Mouse (Mus musculus): ENCODE measurements around the gene Hmgcl. TPM values are rescaled to one million over a fixed set of nuclear protein-coding genes. Genes with fewer than 3 reads are reported as not detected.
A peak's percentile ranks its signal among the peaks of the same experiment; 100 is the strongest.

The Hmgcl gene
- polyA plus RNA-seq (2014; fragmentation: Nextera tagmentation; extraction: Ambion mirVana) = 97.1 and 104 TPM in 2 replicates

- H3K9ac ChIP-seq (ENCODE audit: low read depth, low read length) = peak within 1 kb of the TSS; percentile 84
- 0% methylated on average over 23 of the region's 23 CpGs for WGBS
- H3K36me3 ChIP-seq (ENCODE audit: control insufficient read depth, insufficient read depth, low read length) = no peaks in the 10 kb centered on the region; the same call in 1 of the 2 replicates
- no peaks in the 10 kb centered on the region for H3K27me3 ChIP-seq (replicated peaks; ENCODE audit: control insufficient read depth, insufficient read depth, low read length)
- H3K9me3 ChIP-seq (ENCODE audit: control insufficient read depth, low read length) = no peaks in the 10 kb centered on the region
- peak within 1 kb of the TSS; percentile 81 for H3K4me2 ChIP-seq
- H3K4me1 ChIP-seq (replicated peaks; ENCODE audit: control insufficient read depth, insufficient read depth, low read length) = peaks cover 25% of the 10 kb centered on the region
- peak within 1 kb of the TSS; percentile 82 for H3K4me3 ChIP-seq (ENCODE audit: low read depth, low read length)
- DNase-seq (ENCODE audit: low spot score) (peak; percentile 90), ATAC-seq (replicated peaks; ENCODE audit: low FRiP score) (peak; percentile 90)
- peak within 1 kb of the TSS; percentile 53 for H3K27ac ChIP-seq (ENCODE audit: low read depth, low read length)
Measured at GRCm38 (mm10) chr4:135946278-135946658, at the start of gene Hmgcl. Gene Hmgcl, plus strand, starts transcription at chr4:135946448.

GRCm38 (mm10) chr4:135898380-135899049, 47.7 kb upstream of the Hmgcl start:
- H3K9me3 ChIP-seq (ENCODE audit: control insufficient read depth, low read length) = no peaks in the 10 kb centered on the region
- DNase-seq (ENCODE audit: low spot score) (no peak), ATAC-seq (replicated peaks; ENCODE audit: low FRiP score) (peak; percentile 95)
- peak overlapping the region; percentile 38 for H3K9ac ChIP-seq (ENCODE audit: low read depth, low read length)
- no peaks in the 10 kb centered on the region for H3K36me3 ChIP-seq (ENCODE audit: control insufficient read depth, insufficient read depth, low read length)
- H3K27me3 ChIP-seq (replicated peaks; ENCODE audit: control insufficient read depth, insufficient read depth, low read length) = no peaks in the 10 kb centered on the region
- H3K4me2 ChIP-seq = peak overlapping the region; percentile 64
- peak overlapping the region; percentile 73 for H3K27ac ChIP-seq (ENCODE audit: low read depth, low read length)
- H3K4me3 ChIP-seq (ENCODE audit: low read depth, low read length) = no peak overlapping the region
- 26% methylated on average over 8 of the region's 9 CpGs for WGBS
- H3K4me1 ChIP-seq (replicated peaks; ENCODE audit: control insufficient read depth, insufficient read depth, low read length) = peaks cover 42% of the 10 kb centered on the region

DNA sequence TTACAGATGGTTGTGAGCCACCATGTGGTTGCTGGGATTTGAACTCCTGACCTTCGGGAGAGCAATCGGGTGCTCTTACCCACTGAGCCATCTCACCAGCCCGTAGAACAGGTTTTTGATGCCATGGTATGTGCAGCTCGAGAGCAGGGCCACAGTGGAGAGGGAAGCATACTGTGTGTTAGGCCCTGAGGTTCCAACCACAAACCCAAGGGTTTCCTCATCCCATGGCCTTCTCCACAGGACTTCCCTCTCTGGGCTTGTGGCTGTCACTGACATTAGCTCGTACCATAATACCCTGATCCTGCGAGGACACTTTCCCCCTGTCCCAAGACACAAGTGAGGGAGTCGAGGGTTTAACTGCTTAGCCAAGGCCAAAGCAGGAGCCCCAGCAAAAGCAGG, 47.2 kb upstream of the Hmgcl start:
- Histone ChIP-seq H3K4me1 (replicated peaks; ENCODE audit: control insufficient read depth, insufficient read depth, low read length) (peaks cover 42% of the 10 kb centered on the region), H3K36me3 (ENCODE audit: control insufficient read depth, insufficient read depth, low read length) (no peaks in the 10 kb centered on the region), H3K9me3 (ENCODE audit: control insufficient read depth, low read length) (no peaks in the 10 kb centered on the region), H3K27ac (ENCODE audit: low read depth, low read length) (no peak overlapping the region; the same call in 1 of the 2 replicates), H3K9ac (ENCODE audit: low read depth, low read length) (no peak overlapping the region), H3K27me3 (replicated peaks; ENCODE audit: control insufficient read depth, insufficient read depth, low read length) (no peaks in the 10 kb centered on the region), H3K4me3 (ENCODE audit: low read depth, low read length) (no peak overlapping the region), H3K4me2 (no peak overlapping the region; the same call in 1 of the 2 replicates)
- DNase-seq (ENCODE audit: low spot score) = no peak
- 74% methylated on average over 7 of the region's 7 CpGs for WGBS
- ATAC-seq (replicated peaks; ENCODE audit: low FRiP score) = no peak

- DNase-seq (ENCODE audit: low spot score) = no peak
- H3K9me3 ChIP-seq (ENCODE audit: control insufficient read depth, low read length) = no peaks in the 10 kb centered on the region
- no peak for ATAC-seq (replicated peaks; ENCODE audit: low FRiP score)
- H3K4me1 ChIP-seq (replicated peaks; ENCODE audit: control insufficient read depth, insufficient read depth, low read length) = peaks cover 39% of the 10 kb centered on the region
- no peak overlapping the region for H3K27ac ChIP-seq (ENCODE audit: low read depth, low read length)
- H3K4me2 ChIP-seq = no peak overlapping the region
- H3K4me3 ChIP-seq (ENCODE audit: low read depth, low read length) = no peak overlapping the region
- 77% methylated on average over 5 of the region's 5 CpGs for WGBS
- H3K27me3 ChIP-seq (replicated peaks; ENCODE audit: control insufficient read depth, insufficient read depth, low read length) = no peaks in the 10 kb centered on the region
- H3K9ac ChIP-seq (ENCODE audit: low read depth, low read length) = no peak overlapping the region
- H3K36me3 ChIP-seq (ENCODE audit: control insufficient read depth, insufficient read depth, low read length) = no peaks in the 10 kb centered on the region
Measured at GRCm38 (mm10) chr4:135900008-135900407, 46.2 kb upstream of the Hmgcl start.

- peaks cover 21% of the 10 kb centered on the region for H3K4me1 ChIP-seq (replicated peaks; ENCODE audit: control insufficient read depth, insufficient read depth, low read length)
- no peak overlapping the region for H3K4me2 ChIP-seq
- no peak overlapping the region for H3K27ac ChIP-seq (ENCODE audit: low read depth, low read length)
- no peaks in the 10 kb centered on the region for H3K36me3 ChIP-seq (ENCODE audit: control insufficient read depth, insufficient read depth, low read length)
- ATAC-seq (replicated peaks; ENCODE audit: low FRiP score) (no peak), DNase-seq (ENCODE audit: low spot score) (no peak)
- H3K27me3 ChIP-seq (replicated peaks; ENCODE audit: control insufficient read depth, insufficient read depth, low read length) = no peaks in the 10 kb centered on the region
- H3K4me3 ChIP-seq (ENCODE audit: low read depth, low read length) = no peak overlapping the region
- H3K9me3 ChIP-seq (ENCODE audit: control insufficient read depth, low read length) = no peaks in the 10 kb centered on the region
- WGBS = 88% methylated on average over 4 of the region's 4 CpGs
- H3K9ac ChIP-seq (ENCODE audit: low read depth, low read length) = no peak overlapping the region
Measured at GRCm38 (mm10) chr4:135902606-135903242, 43.5 kb upstream of the Hmgcl start.

DNA sequence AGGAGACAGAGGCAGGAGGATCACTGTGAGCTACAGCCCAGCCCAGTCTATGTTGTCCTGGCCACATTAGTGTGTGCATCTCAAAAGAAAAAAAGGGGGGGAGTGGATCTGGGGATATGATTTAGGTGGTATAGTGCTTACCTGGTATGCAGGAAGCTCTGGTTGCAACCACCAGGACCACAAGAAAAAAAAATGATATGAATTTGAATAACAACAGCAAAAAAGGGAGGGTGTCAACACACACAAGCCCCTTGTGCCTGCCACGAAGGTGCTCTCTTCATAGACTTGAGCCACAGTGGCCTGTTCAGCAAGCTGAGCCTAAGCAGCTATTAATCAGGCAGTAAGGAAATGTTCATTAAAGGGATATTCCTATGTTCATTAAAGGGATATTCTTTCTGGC, 41.4 kb upstream of the Hmgcl start:
- H3K4me1 ChIP-seq (replicated peaks; ENCODE audit: control insufficient read depth, insufficient read depth, low read length) = peaks cover 14% of the 10 kb centered on the region
- 72% methylated on average over 1 of the region's 1 CpGs for WGBS
- H3K9ac ChIP-seq (ENCODE audit: low read depth, low read length) = no peak overlapping the region
- no peaks in the 10 kb centered on the region for H3K9me3 ChIP-seq (ENCODE audit: control insufficient read depth, low read length)
- DNase-seq (ENCODE audit: low spot score) (no peak), ATAC-seq (replicated peaks; ENCODE audit: low FRiP score) (no peak)
- no peaks in the 10 kb centered on the region for H3K36me3 ChIP-seq (ENCODE audit: control insufficient read depth, insufficient read depth, low read length)
- H3K4me3 ChIP-seq (ENCODE audit: low read depth, low read length) = no peak overlapping the region
- no peaks in the 10 kb centered on the region for H3K27me3 ChIP-seq (replicated peaks; ENCODE audit: control insufficient read depth, insufficient read depth, low read length)
- no peak overlapping the region for H3K27ac ChIP-seq (ENCODE audit: low read depth, low read length)
- no peak overlapping the region for H3K4me2 ChIP-seq

GRCm38 (mm10) chr4:135906633-135907032, 39.6 kb upstream of the Hmgcl start:
- ATAC-seq (replicated peaks; ENCODE audit: low FRiP score) (peak; percentile 65), DNase-seq (ENCODE audit: low spot score) (no peak)
- 39% methylated on average over 3 of the region's 3 CpGs for WGBS

GRCm38 (mm10) chr4:135909326-135910066, 36.8 kb upstream of the Hmgcl start:
- 46% methylated on average over 13 of the region's 13 CpGs for WGBS
- no peak for ATAC-seq (replicated peaks; ENCODE audit: low FRiP score)

More at GRCm38 (mm10) chr4:135906633-135907032, 39.6 kb upstream of the Hmgcl start:
- peak overlapping the region; percentile 56; the same call in 1 of the 2 replicates for H3K27ac ChIP-seq (ENCODE audit: low read depth, low read length)
- H3K9ac ChIP-seq (ENCODE audit: low read depth, low read length) = no peak overlapping the region
- H3K27me3 ChIP-seq (replicated peaks; ENCODE audit: control insufficient read depth, insufficient read depth, low read length) = no peaks in the 10 kb centered on the region
- peak overlapping the region; percentile 30 for H3K4me2 ChIP-seq
- H3K4me3 ChIP-seq (ENCODE audit: low read depth, low read length) = no peak overlapping the region
- H3K9me3 ChIP-seq (ENCODE audit: control insufficient read depth, low read length) = no peaks in the 10 kb centered on the region
- H3K4me1 ChIP-seq (replicated peaks; ENCODE audit: control insufficient read depth, insufficient read depth, low read length) = peaks cover 20% of the 10 kb centered on the region
- H3K36me3 ChIP-seq (ENCODE audit: control insufficient read depth, insufficient read depth, low read length) = no peaks in the 10 kb centered on the region

More at GRCm38 (mm10) chr4:135909326-135910066, 36.8 kb upstream of the Hmgcl start:
- no peak overlapping the region for H3K4me3 ChIP-seq (ENCODE audit: low read depth, low read length)
- no peak overlapping the region for H3K4me2 ChIP-seq
- no peak for DNase-seq (ENCODE audit: low spot score)
- H3K27ac ChIP-seq (ENCODE audit: low read depth, low read length) = 0 out of 2 replicates have a peak overlapping the region, but pooled peaks have one; percentile 8
- no peaks in the 10 kb centered on the region for H3K9me3 ChIP-seq (ENCODE audit: control insufficient read depth, low read length)
- peaks cover 41% of the 10 kb centered on the region for H3K4me1 ChIP-seq (replicated peaks; ENCODE audit: control insufficient read depth, insufficient read depth, low read length)
- no peaks in the 10 kb centered on the region for H3K36me3 ChIP-seq (ENCODE audit: control insufficient read depth, insufficient read depth, low read length)
- H3K9ac ChIP-seq (ENCODE audit: low read depth, low read length) = no peak overlapping the region
- no peaks in the 10 kb centered on the region for H3K27me3 ChIP-seq (replicated peaks; ENCODE audit: control insufficient read depth, insufficient read depth, low read length)
